Mouse (Mus musculus): ENCODE results near the gene Evi2. TPM values are rescaled to one million over a fixed set of nuclear protein-coding genes. Genes with fewer than 3 reads are reported as not detected.
A peak's percentile ranks its signal among the peaks of the same experiment; 100 is the strongest.

Evi2 gene
- total and polyA plus RNA-seq, 3 experiments: 0.15 to 1.2 TPM; not detected in 1

- Histone ChIP-seq H3K4me3 (ENCODE audit: control insufficient read depth in 1 of 2, insufficient read depth in 1 of 2, low read depth in 2 of 2, low read length in 2 of 2) (no peak overlapping the region), H3K27ac (ENCODE audit: control insufficient read depth, low read depth, low read length) (no peak overlapping the region), H3K9ac (ENCODE audit: control insufficient read depth, low read depth, low read length, poor library complexity, severe bottlenecking) (no peak overlapping the region), H3K79me2 (ENCODE audit: control insufficient read depth, insufficient read depth, low read length, poor library complexity) (peaks cover 9% of the 10 kb centered on the region; the same call in 1 of the 2 replicates), H3K36me3 (ENCODE audit: control insufficient read depth in 1 of 2, insufficient read depth in 2 of 2, low read length in 2 of 2) (peaks cover 25 to 28% of the 10 kb centered on the region in 2 experiments), H3K27me3 (ENCODE audit: control insufficient read depth in 1 of 2, insufficient read depth in 2 of 2, low read length in 2 of 2) (no peaks in the 10 kb centered on the region), H3K9me3 (replicated peaks; ENCODE audit: insufficient read depth, low read length) (no peaks in the 10 kb centered on the region), H3K4me1 (ENCODE audit: control insufficient read depth in 1 of 2, insufficient read depth in 2 of 2, low read length in 2 of 2) (peaks cover 10 to 17% of the 10 kb centered on the region in 2 experiments)
- TF ChIP-seq CHD1 (IDR thresholded peaks at IDR 0.05; ENCODE audit: low read depth, low read length): no peak
- TF ChIP-seq ZNF384 (IDR thresholded peaks at IDR 0.05; ENCODE audit: low read depth, low read length): peak; percentile 70
- no peak for DNase-seq (ENCODE audit: low read depth, low spot score)
Measured at GRCm38 (mm10) chr11:79511970-79512369, 18.4 kb downstream of the Evi2 start.

DNA sequence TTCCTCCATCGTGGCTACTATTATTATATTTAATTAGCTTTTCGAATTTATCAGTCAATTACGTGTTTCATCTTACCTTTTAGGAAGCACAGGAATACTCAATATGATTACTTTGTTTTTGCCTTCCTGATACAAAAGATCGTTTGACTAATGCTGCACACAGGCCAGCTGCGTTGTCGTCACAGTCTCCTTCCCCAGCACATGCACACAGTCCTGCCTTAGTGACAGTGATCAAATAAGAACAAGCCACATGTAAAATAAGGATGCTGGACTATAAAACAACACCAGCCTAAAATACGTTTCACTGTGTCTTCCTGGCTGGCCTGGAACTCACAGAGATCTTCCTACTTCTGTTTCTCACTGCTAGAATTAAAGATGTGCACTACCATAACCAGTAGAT is 25.9 kb downstream of the Evi2 start:
- H3K36me3 ChIP-seq (ENCODE audit: control insufficient read depth in 1 of 2, insufficient read depth in 2 of 2, low read length in 2 of 2): no peaks in the 10 kb centered on the region; a peak in 1 of 4 replicates
- no peak for DNase-seq (ENCODE audit: low read depth, low spot score)
- no peak overlapping the region for H3K27ac ChIP-seq (ENCODE audit: control insufficient read depth, low read depth, low read length)
- no peak overlapping the region for H3K4me3 ChIP-seq (ENCODE audit: control insufficient read depth in 1 of 2, insufficient read depth in 1 of 2, low read depth in 2 of 2, low read length in 2 of 2)
- H3K27me3 ChIP-seq (ENCODE audit: control insufficient read depth in 1 of 2, insufficient read depth in 2 of 2, low read length in 2 of 2): no peaks in the 10 kb centered on the region
- TF ChIP-seq SIN3A (IDR thresholded peaks at IDR 0.05; ENCODE audit: low read length): no peak
- no peak for TF ChIP-seq MYC (IDR thresholded peaks at IDR 0.05; ENCODE audit: low read depth, low read length)
- TF ChIP-seq POLR2A (IDR thresholded peaks at IDR 0.05; ENCODE audit: control insufficient read depth in 1 of 2, insufficient read depth in 1 of 2, low read depth in 1 of 2, low read length in 2 of 2, poor library complexity in 1 of 2): no peak
- TF ChIP-seq MYB (IDR thresholded peaks at IDR 0.05; ENCODE audit: low read depth, low read length): no peak
- no peak for TF ChIP-seq MEF2A (IDR thresholded peaks at IDR 0.05; ENCODE audit: extremely low read depth, insufficient replicate concordance, low read depth, low read length, poor library complexity, severe bottlenecking)
- no peak for TF ChIP-seq MAX (IDR thresholded peaks at IDR 0.05; ENCODE audit: low read length)
- TF ChIP-seq NRF1 (IDR thresholded peaks at IDR 0.05; ENCODE audit: insufficient read depth, low read depth, low read length, poor library complexity, severe bottlenecking): no peak
- no peak for TF ChIP-seq GATA1 (IDR thresholded peaks at IDR 0.05; ENCODE audit: low read depth, low read length)
- no peaks in the 10 kb centered on the region for H3K9me3 ChIP-seq (replicated peaks; ENCODE audit: insufficient read depth, low read length)
- H3K9ac ChIP-seq (ENCODE audit: control insufficient read depth, low read depth, low read length, poor library complexity, severe bottlenecking): no peak overlapping the region
- no peaks in the 10 kb centered on the region for H3K79me2 ChIP-seq (ENCODE audit: control insufficient read depth, insufficient read depth, low read length, poor library complexity)
- no peaks in the 10 kb centered on the region for H3K4me1 ChIP-seq (ENCODE audit: control insufficient read depth in 1 of 2, insufficient read depth in 2 of 2, low read length in 2 of 2)

DNA sequence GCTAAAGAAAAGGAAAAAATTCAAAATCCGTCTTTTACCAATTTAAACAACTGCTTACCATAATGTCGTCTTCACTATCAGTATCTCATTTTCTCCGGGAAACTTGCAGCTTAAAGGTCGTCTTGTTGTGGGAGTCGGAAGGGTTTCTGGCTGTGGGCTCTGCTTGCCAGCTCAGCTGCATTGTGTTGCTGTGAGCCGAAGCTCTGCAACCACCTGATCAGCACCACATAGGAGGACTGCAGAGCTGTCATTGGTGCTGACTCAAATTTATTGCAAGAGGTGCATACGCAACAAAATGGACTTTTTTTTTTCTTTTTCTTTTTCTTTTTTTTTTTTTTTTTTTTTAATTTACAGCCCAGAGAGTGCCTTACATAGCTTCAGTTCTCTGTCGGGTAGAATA is 26.5 kb downstream of the Evi2 start, which contains the start of gene Omg:
TSS of gene Omg (minus strand) at position 240 of the 400 bp plus-strand sequence.
- no peaks in the 10 kb centered on the region for H3K4me1 ChIP-seq (ENCODE audit: control insufficient read depth in 1 of 2, insufficient read depth in 2 of 2, low read length in 2 of 2)
- TF ChIP-seq POLR2AphosphoS2 (IDR thresholded peaks at IDR 0.05; ENCODE audit: low read length) (no peak), CHD1 (IDR thresholded peaks at IDR 0.05; ENCODE audit: low read depth, low read length) (no peak), KAT2A (conservative IDR thresholded peaks at IDR 0.05; ENCODE audit: low read depth, low read length) (no peak), MYC (IDR thresholded peaks at IDR 0.05; ENCODE audit: low read depth, low read length) (no peak)

More for the DNA sequence above, 26.5 kb downstream of the Evi2 start, which contains the start of gene Omg:
- no peaks in the 10 kb centered on the region for H3K79me2 ChIP-seq (ENCODE audit: control insufficient read depth, insufficient read depth, low read length, poor library complexity)
- H3K9ac ChIP-seq (ENCODE audit: control insufficient read depth, low read depth, low read length, poor library complexity, severe bottlenecking): no peak within 1 kb of the TSS
- H3K4me3 ChIP-seq (ENCODE audit: control insufficient read depth in 1 of 2, insufficient read depth in 1 of 2, low read depth in 2 of 2, low read length in 2 of 2): no peak within 1 kb of the TSS
- H3K27ac ChIP-seq (ENCODE audit: control insufficient read depth, low read depth, low read length): no peak within 1 kb of the TSS
- H3K36me3 ChIP-seq (ENCODE audit: control insufficient read depth in 1 of 2, insufficient read depth in 2 of 2, low read length in 2 of 2): no peaks in the 10 kb centered on the region; a peak in 1 of 4 replicates
- H3K27me3 ChIP-seq (ENCODE audit: control insufficient read depth in 1 of 2, insufficient read depth in 2 of 2, low read length in 2 of 2): no peaks in the 10 kb centered on the region
- no peak for DNase-seq (ENCODE audit: low read depth, low spot score)
- no peaks in the 10 kb centered on the region for H3K9me3 ChIP-seq (replicated peaks; ENCODE audit: insufficient read depth, low read length)
